Mouse (Mus musculus) hindbrain, embryonic 13.5 days (tissue): ENCODE data around the gene Pan3. TPM values are rescaled to one million over a fixed set of nuclear protein-coding genes. Genes with fewer than 3 reads are reported as not detected.

Experiments
- ATAC-seq: fragments of 200-750 bp; cut with Nextera tagmentation; 2 replicates; pipeline ENCODE4 v1.8.0; 2017; ENCODE audit warnings: moderate TSS enrichment; ENCODE audit not compliant: low FRiP score
- H3K27ac ChIP-seq: fragments of 300-500 bp; sonication (generic); 2 replicates; pipeline ENCODE4 v1.5.1; 2015; ENCODE audit warnings: inconsistent platforms, mild to moderate bottlenecking, moderate library complexity
- H3K27me3 ChIP-seq: fragments of 300-500 bp; sonication (generic); 2 replicates; pipeline ENCODE4 v1.6.1; 2015; ENCODE audit warnings: mild to moderate bottlenecking, inconsistent platforms
- H3K36me3 ChIP-seq: fragments of 300-500 bp; sonication (generic); 2 replicates; pipeline ENCODE4 v1.6.1; 2015; ENCODE audit warnings: mild to moderate bottlenecking, inconsistent platforms
- H3K4me1 ChIP-seq: fragments of 300-500 bp; sonication (generic); replicated peaks from 2 replicates; pipeline ENCODE4 v1.6.1; 2015; ENCODE audit warnings: inconsistent platforms
- H3K4me2 ChIP-seq: fragments of 300-500 bp; sonication (generic); 2 replicates; pipeline ENCODE4 v1.6.1; 2015; ENCODE audit warnings: inconsistent platforms, mild to moderate bottlenecking, moderate library complexity
- H3K4me3 ChIP-seq: fragments of 300-500 bp; sonication (generic); 2 replicates; pipeline ENCODE4 v1.5.1; 2015; ENCODE audit warnings: mild to moderate bottlenecking, inconsistent platforms
- H3K9ac ChIP-seq: fragments of 300-500 bp; sonication (generic); 2 replicates; pipeline ENCODE4 v1.6.1; 2015; ENCODE audit warnings: mild to moderate bottlenecking, inconsistent platforms
- H3K9me3 ChIP-seq: fragments of 300-500 bp; sonication (generic); 2 replicates; pipeline ENCODE4 v1.6.1; 2016; ENCODE audit warnings: inconsistent platforms
- WGBS: fragments of 180-500 bp; shearing (Covaris S2); methylation state at CpG from one replicate; pipeline ENCODE4 v1.1.7; 2015; 5-methylcytosine and 5-hydroxymethylcytosine counted together
- polyA plus RNA-seq: library from polyadenylated mRNA; unstranded; fragments of >200 nt; fragmentation: Nextera tagmentation; extraction: Ambion mirVana; gene quantifications from 2 replicates; pipeline ENCODE4 v1.2.1, GENCODE M21; 2015

Gene Pan3
- polyA plus RNA-seq, 1 experiment from 2014 or later, result 61.1 TPM

DNA sequence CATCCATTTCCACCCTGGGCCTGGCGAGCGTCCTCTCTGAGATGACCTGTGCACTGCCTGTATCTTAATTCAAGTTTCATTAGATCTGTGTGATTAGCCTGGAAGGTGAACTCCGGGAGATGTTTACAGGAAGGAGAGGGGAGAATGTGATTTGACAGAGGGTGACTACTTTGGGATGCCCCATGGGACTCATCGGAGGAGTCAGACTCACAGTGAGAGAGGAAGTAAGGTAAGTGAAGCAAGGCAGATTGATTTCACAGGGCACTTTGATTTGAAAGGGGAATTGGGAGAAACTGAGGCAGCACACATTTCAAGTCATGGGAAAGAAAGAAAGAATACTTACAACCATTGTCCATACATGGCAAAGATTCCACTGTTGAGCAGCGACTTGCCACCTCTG lies 23.8 kb upstream of the Pan3 start:
- no peak overlapping the region for H3K27ac ChIP-seq
- 84% methylated on average over 5 of the region's 5 CpGs for WGBS
- no peak overlapping the region for H3K4me3 ChIP-seq
- peaks cover 15% of the 10 kb centered on the region for H3K27me3 ChIP-seq
- H3K4me1 ChIP-seq, result peaks cover 2% of the 10 kb centered on the region
- H3K36me3 ChIP-seq, result no peaks in the 10 kb centered on the region
- H3K9ac ChIP-seq, result no peak overlapping the region
- H3K4me2 ChIP-seq, result no peak overlapping the region
- no peak for ATAC-seq
- H3K9me3 ChIP-seq, result no peaks in the 10 kb centered on the region

- Histone ChIP-seq H3K27ac (no peak overlapping the region), H3K9me3 (no peaks in the 10 kb centered on the region), H3K4me3 (peak overlapping the region; percentile 14; the same call in 1 of the 2 replicates), H3K4me2 (0 out of 2 replicates have a peak overlapping the region, but pooled peaks have one; percentile 17), H3K9ac (no peak overlapping the region), H3K36me3 (no peaks in the 10 kb centered on the region), H3K27me3 (no peaks in the 10 kb centered on the region), H3K4me1 (no peaks in the 10 kb centered on the region)
- no peak for ATAC-seq
- WGBS, result 61% methylated on average over 29 of the region's 29 CpGs
Observed at GRCm38 (mm10) chr5:147408731-147409130, 21.2 kb upstream of the Pan3 start.

GRCm38 (mm10) chr5:147410585-147410984 lies 19.4 kb upstream of the Pan3 start:
- Histone ChIP-seq H3K9me3 (no peaks in the 10 kb centered on the region), H3K4me2 (no peak overlapping the region), H3K9ac (no peak overlapping the region), H3K27me3 (no peaks in the 10 kb centered on the region), H3K4me1 (no peaks in the 10 kb centered on the region), H3K36me3 (no peaks in the 10 kb centered on the region), H3K27ac (no peak overlapping the region), H3K4me3 (no peak overlapping the region)
- no peak for ATAC-seq
- 89% methylated on average over 6 of the region's 6 CpGs for WGBS

- ATAC-seq, result no peak
- WGBS, result 85% methylated on average over 1 of the region's 1 CpGs
- Histone ChIP-seq H3K27ac (no peak overlapping the region), H3K27me3 (no peaks in the 10 kb centered on the region), H3K4me2 (no peak overlapping the region), H3K4me3 (no peak overlapping the region), H3K9me3 (no peaks in the 10 kb centered on the region), H3K9ac (no peak overlapping the region), H3K36me3 (no peaks in the 10 kb centered on the region), H3K4me1 (no peaks in the 10 kb centered on the region)
Observed at GRCm38 (mm10) chr5:147417986-147418385, 12.0 kb upstream of the Pan3 start.

DNA sequence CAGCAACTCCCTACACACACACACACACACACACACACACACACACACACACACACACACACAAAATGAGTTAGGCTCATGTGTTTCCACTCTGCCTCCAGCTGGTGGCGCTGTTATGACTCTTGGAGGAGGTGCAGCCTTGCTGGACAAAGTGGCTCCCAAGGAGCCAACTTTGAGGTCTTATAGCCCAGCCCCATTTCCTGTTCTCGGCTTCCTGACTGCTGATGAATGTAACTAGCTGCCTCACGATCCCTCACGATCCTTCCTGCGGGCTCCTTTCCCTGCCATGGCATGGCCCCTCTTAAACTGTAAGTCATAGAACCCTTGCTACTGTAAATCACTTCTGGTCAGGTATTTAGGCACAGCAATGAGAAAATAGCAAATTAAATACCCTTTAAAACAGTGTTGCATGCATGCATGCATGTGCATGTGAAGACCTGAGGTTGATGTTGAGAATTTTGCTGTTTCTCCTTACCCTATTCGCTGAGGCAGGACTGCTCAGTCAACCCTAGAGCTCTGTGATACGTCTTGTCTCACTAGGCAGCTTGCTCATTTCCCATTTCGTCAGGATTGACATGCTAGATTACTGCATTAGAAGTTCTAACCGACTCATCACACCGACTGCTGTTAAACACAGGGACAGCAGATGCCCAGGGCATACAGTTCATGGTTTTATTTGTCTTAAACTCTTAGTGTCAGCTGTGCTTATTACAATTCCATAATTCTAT lies 11.4 kb upstream of the Pan3 start:
- Histone ChIP-seq H3K4me2 (no peak overlapping the region), H3K27ac (no peak overlapping the region), H3K9ac (no peak overlapping the region), H3K4me1 (no peaks in the 10 kb centered on the region), H3K4me3 (no peak overlapping the region), H3K27me3 (no peaks in the 10 kb centered on the region), H3K36me3 (no peaks in the 10 kb centered on the region), H3K9me3 (no peaks in the 10 kb centered on the region)
- no peak for ATAC-seq
- WGBS, result 52% methylated on average over 10 of the region's 10 CpGs

- Histone ChIP-seq H3K4me3 (no peak overlapping the region), H3K9ac (no peak overlapping the region), H3K9me3 (no peaks in the 10 kb centered on the region), H3K27me3 (no peaks in the 10 kb centered on the region), H3K36me3 (no peaks in the 10 kb centered on the region), H3K4me1 (peaks cover 1% of the 10 kb centered on the region), H3K4me2 (no peak overlapping the region), H3K27ac (no peak overlapping the region)
- no peak for ATAC-seq
- 38% methylated on average over 6 of the region's 6 CpGs for WGBS
Observed at GRCm38 (mm10) chr5:147423612-147424011, 6.3 kb upstream of the Pan3 start.

DNA sequence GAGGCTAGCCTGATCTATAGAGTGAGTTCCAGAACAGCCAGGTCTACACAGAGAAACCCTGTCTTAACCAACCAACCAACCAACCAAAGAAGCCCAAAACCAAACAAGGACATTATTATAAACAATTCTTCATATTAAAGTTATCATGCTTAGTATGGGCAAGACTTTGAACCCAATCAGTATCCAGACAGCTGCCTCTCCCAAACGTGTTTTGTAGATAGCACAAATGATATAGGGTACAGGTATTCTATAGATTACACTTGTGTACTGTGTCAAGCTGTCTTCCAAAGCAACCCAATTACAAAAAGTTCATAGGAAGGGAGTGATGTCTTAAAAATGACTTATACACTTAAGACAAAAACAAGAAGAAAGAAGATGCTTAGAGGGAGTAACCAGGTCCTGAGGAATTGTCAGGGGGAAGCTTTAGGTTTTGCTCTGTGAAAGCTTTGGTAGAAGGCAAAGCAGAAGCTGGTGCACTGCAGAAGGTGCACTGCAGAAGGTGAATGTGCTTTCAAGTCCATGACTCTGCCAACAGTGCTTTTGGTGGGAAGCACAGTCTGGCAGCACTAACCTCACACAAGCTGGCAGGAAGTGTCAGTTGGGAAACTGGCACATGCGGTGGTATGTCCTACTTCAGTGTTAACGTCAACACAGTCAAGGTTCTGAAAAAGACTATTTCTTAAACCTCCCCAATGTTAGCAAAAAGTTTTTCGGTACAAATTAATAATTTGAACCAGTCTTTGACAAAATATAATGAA lies 3.7 kb upstream of the Pan3 start:
- H3K36me3 ChIP-seq, result no peaks in the 10 kb centered on the region
- no peak overlapping the region for H3K4me2 ChIP-seq
- H3K4me1 ChIP-seq, result peaks cover 10% of the 10 kb centered on the region
- no peaks in the 10 kb centered on the region for H3K27me3 ChIP-seq
- H3K9me3 ChIP-seq, result no peaks in the 10 kb centered on the region
- H3K4me3 ChIP-seq, result no peak overlapping the region
- no peak overlapping the region for H3K9ac ChIP-seq
- ATAC-seq, result no peak
- WGBS, result 85% methylated on average over 4 of the region's 4 CpGs
- H3K27ac ChIP-seq, result no peak overlapping the region

- WGBS, result under 1% methylated on average over 61 of the region's 91 CpGs
- Histone ChIP-seq H3K36me3 (no peaks in the 10 kb centered on the region), H3K27ac (peak overlapping the region; percentile 98), H3K27me3 (no peaks in the 10 kb centered on the region), H3K9ac (peak overlapping the region; percentile 98), H3K9me3 (no peaks in the 10 kb centered on the region), H3K4me3 (peak overlapping the region; percentile 97), H3K4me2 (peak overlapping the region; percentile 83), H3K4me1 (peaks cover 45% of the 10 kb centered on the region)
- ATAC-seq, result peak; percentile 87
Observed at GRCm38 (mm10) chr5:147430361-147430935, 487 bp downstream of the Pan3 start.

- WGBS, result under 1% methylated on average over 36 of the region's 68 CpGs
- peak overlapping the region; percentile 97 for H3K4me3 ChIP-seq
- H3K9ac ChIP-seq, result peak overlapping the region; percentile 98
- H3K4me2 ChIP-seq, result peak overlapping the region; percentile 83
- H3K36me3 ChIP-seq, result no peaks in the 10 kb centered on the region
- peak overlapping the region; percentile 98 for H3K27ac ChIP-seq
- peak; percentile 81 for ATAC-seq
- no peaks in the 10 kb centered on the region for H3K27me3 ChIP-seq
- no peaks in the 10 kb centered on the region for H3K9me3 ChIP-seq
- peaks cover 51% of the 10 kb centered on the region for H3K4me1 ChIP-seq
Observed at GRCm38 (mm10) chr5:147430936-147431839, 1.2 kb downstream of the Pan3 start.

GRCm38 (mm10) chr5:147432927-147433326 lies 3.0 kb downstream of the Pan3 start:
- H3K27ac ChIP-seq, result no peak overlapping the region
- no peak overlapping the region for H3K9ac ChIP-seq
- H3K9me3 ChIP-seq, result no peaks in the 10 kb centered on the region
- ATAC-seq, result no peak
- H3K4me2 ChIP-seq, result no peak overlapping the region
- 93% methylated on average over 8 of the region's 8 CpGs for WGBS
- peaks cover 60% of the 10 kb centered on the region for H3K4me1 ChIP-seq
- H3K36me3 ChIP-seq, result no peaks in the 10 kb centered on the region
- no peak overlapping the region for H3K4me3 ChIP-seq
- H3K27me3 ChIP-seq, result no peaks in the 10 kb centered on the region

DNA sequence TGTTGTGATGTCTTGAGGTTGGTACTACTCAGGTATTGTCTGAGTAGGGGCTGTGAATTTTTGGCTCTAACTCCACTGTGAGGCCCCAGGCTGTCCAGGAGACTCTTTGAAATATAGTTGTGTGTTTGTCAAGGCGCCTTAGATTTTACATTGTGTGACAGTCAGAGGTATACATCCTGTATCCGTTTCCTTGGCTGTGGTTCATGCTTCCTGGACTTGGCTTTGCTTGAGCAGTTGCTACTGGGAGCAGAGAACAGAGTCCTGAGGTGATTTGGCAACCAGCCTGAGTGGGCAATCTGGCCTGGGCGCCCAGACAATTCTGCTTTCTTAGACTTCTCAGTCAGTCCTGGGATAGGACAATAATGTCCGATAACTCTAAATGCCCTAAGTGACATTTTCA lies 5.3 kb downstream of the Pan3 start:
- H3K9me3 ChIP-seq, result no peaks in the 10 kb centered on the region
- H3K4me2 ChIP-seq, result no peak overlapping the region
- no peak for ATAC-seq
- no peak overlapping the region; the same call in 1 of the 2 replicates for H3K9ac ChIP-seq
- no peak overlapping the region for H3K27ac ChIP-seq
- H3K4me3 ChIP-seq, result no peak overlapping the region
- H3K4me1 ChIP-seq, result peaks cover 56% of the 10 kb centered on the region
- H3K36me3 ChIP-seq, result no peaks in the 10 kb centered on the region; the same call in 1 of the 2 replicates
- 58% methylated on average over 4 of the region's 4 CpGs for WGBS
- H3K27me3 ChIP-seq, result no peaks in the 10 kb centered on the region

- 80% methylated on average over 2 of the region's 2 CpGs for WGBS
- H3K9ac ChIP-seq, result no peak overlapping the region
- H3K27ac ChIP-seq, result no peak overlapping the region
- no peak overlapping the region for H3K4me2 ChIP-seq
- no peaks in the 10 kb centered on the region for H3K27me3 ChIP-seq
- no peaks in the 10 kb centered on the region; the same call in 1 of the 2 replicates for H3K36me3 ChIP-seq
- H3K4me3 ChIP-seq, result no peak overlapping the region
- ATAC-seq, result no peak
- peaks cover 56% of the 10 kb centered on the region for H3K4me1 ChIP-seq
- no peaks in the 10 kb centered on the region for H3K9me3 ChIP-seq
Observed at GRCm38 (mm10) chr5:147435751-147436150, 5.8 kb downstream of the Pan3 start.
